30 mouse cellular contexts compared by ENCODE assay signal in genomic region chr6:32006382-32006781, GRCm38 (mm10). TPM values are rescaled to one million over a fixed set of nuclear protein-coding genes. Genes with fewer than 3 reads are reported as not detected.
"Had no signal": no experiment of that assay in that cellular context is flagged by ENCODE, and none has a peak within 500 bp of the region (broad histone marks: within the 10 kb centered on the region; RNA-seq: fewer than 3 reads in every experiment).

No protein-coding gene starts in this region.

- H3K27ac ChIP-seq: forebrain, embryonic 15.5 days; heart, embryonic 13.5 days; heart, embryonic 15.5 days; hindbrain, embryonic 13.5 days; hindbrain, embryonic 15.5 days; hindbrain, postnatal 0 days; kidney, embryonic 15.5 days; kidney, postnatal 0 days; limb, embryonic 13.5 days; limb, embryonic 15.5 days had no signal

- H3K27me3 ChIP-seq: forebrain, embryonic 15.5 days; heart, embryonic 13.5 days; heart, embryonic 15.5 days; hindbrain, embryonic 13.5 days; hindbrain, embryonic 15.5 days; kidney, embryonic 15.5 days; limb, embryonic 13.5 days; limb, embryonic 15.5 days had no signal

- DNase-seq: forebrain, postnatal 0 days; gastrocnemius, postnatal 14 days; gastrocnemius, postnatal 36 days; heart, adult 18-20 months; heart, postnatal 14 days; heart, postnatal 36 days; kidney, adult 11 months; kidney, adult 2 months; kidney, adult 9 months; kidney, postnatal 14 days; kidney, postnatal 36 days; layer of hippocampus, postnatal 36 days; left cerebral cortex, postnatal 4 days had no signal

- ATAC-seq: forebrain, embryonic 15.5 days; forebrain, postnatal 0 days; hindbrain, postnatal 0 days; intestine, embryonic 16.5 days had no signal

- H3K4me1 ChIP-seq: forebrain, embryonic 15.5 days; heart, embryonic 13.5 days; heart, embryonic 15.5 days; hindbrain, embryonic 13.5 days; hindbrain, embryonic 15.5 days; kidney, embryonic 15.5 days; limb, embryonic 13.5 days; limb, embryonic 15.5 days had no signal

- H3K36me3 ChIP-seq: forebrain, embryonic 15.5 days; heart, embryonic 13.5 days; heart, embryonic 15.5 days; hindbrain, embryonic 13.5 days; hindbrain, embryonic 15.5 days; kidney, embryonic 15.5 days; limb, embryonic 13.5 days; limb, embryonic 15.5 days had no signal

- H3K4me2 ChIP-seq: forebrain, embryonic 15.5 days; heart, embryonic 11.5 days; heart, embryonic 13.5 days; heart, embryonic 15.5 days; hindbrain, embryonic 13.5 days; hindbrain, embryonic 15.5 days; kidney, embryonic 15.5 days; limb, embryonic 13.5 days; limb, embryonic 15.5 days had no signal

- H3K9ac ChIP-seq: forebrain, embryonic 15.5 days; forebrain, postnatal 0 days; heart, embryonic 13.5 days; heart, embryonic 15.5 days; hindbrain, embryonic 13.5 days; hindbrain, embryonic 15.5 days; kidney, embryonic 15.5 days; limb, embryonic 13.5 days; limb, embryonic 15.5 days had no signal

- H3K9me3 ChIP-seq: forebrain, embryonic 15.5 days; heart, embryonic 15.5 days; hindbrain, embryonic 13.5 days; hindbrain, embryonic 15.5 days; kidney, embryonic 15.5 days; limb, embryonic 13.5 days; limb, embryonic 15.5 days had no signal

- H3K4me3 ChIP-seq: forebrain, embryonic 15.5 days; heart, embryonic 13.5 days; heart, embryonic 15.5 days; hindbrain, embryonic 13.5 days; hindbrain, embryonic 15.5 days; kidney, embryonic 15.5 days; limb, embryonic 13.5 days; limb, embryonic 15.5 days had no signal

RNA-seq across cellular contexts. Expression of gene 1700012A03Rik, which starts 43.7 kb away (rescaled TPM):
- polyA plus RNA-seq: forebrain, embryonic 15.5 days; forebrain, postnatal 0 days; heart, embryonic 11.5 days; heart, embryonic 13.5 days; heart, embryonic 15.5 days; heart, postnatal 0 days; hindbrain, embryonic 11.5 days; hindbrain, embryonic 13.5 days; hindbrain, embryonic 15.5 days; hindbrain, postnatal 0 days; intestine, embryonic 14.5 days; intestine, embryonic 16.5 days; kidney, embryonic 15.5 days; kidney, postnatal 0 days; large intestine, adult 2 months; limb, embryonic 11.5 days; limb, embryonic 13.5 days; limb, embryonic 15.5 days had no signal
